Mouse (Mus musculus) liver, embryonic 12.5 days (tissue): ENCODE results near the gene Smpd1. TPM values are rescaled to one million over a fixed set of nuclear protein-coding genes. Genes with fewer than 3 reads are reported as not detected.

ENCODE experiments used
- ATAC-seq: fragments of 200-750 bp; cut with Nextera tagmentation; 2 replicates; pipeline ENCODE4 v1.8.0; 2017; ENCODE audit warnings: moderate number of reproducible peaks, mild to moderate bottlenecking, moderate library complexity
- H3K27ac ChIP-seq: fragments of 300-500 bp; sonication (generic); 2 replicates; pipeline ENCODE4 v1.5.1; 2016; ENCODE audit warnings: mild to moderate bottlenecking
- H3K27me3 ChIP-seq: fragments of 300-500 bp; sonication (generic); replicated peaks from 2 replicates; pipeline ENCODE4 v1.6.1; 2016; ENCODE audit warnings: mild to moderate bottlenecking, moderate library complexity
- H3K36me3 ChIP-seq: fragments of 300-500 bp; sonication (generic); 2 replicates; pipeline ENCODE4 v1.6.1; 2016; ENCODE audit warnings: mild to moderate bottlenecking, moderate library complexity
- H3K4me1 ChIP-seq: fragments of 300-500 bp; sonication (generic); 2 replicates; pipeline ENCODE4 v1.6.1; 2016
- H3K4me2 ChIP-seq: fragments of 300-500 bp; sonication (generic); 2 replicates; pipeline ENCODE4 v1.6.1; 2016; ENCODE audit warnings: mild to moderate bottlenecking, moderate library complexity
- H3K4me3 ChIP-seq: fragments of 300-500 bp; sonication (generic); 2 replicates; pipeline ENCODE4 v1.5.1; 2016; ENCODE audit warnings: mild to moderate bottlenecking, moderate library complexity
- H3K9ac ChIP-seq: fragments of 300-500 bp; sonication (generic); 2 replicates; pipeline ENCODE4 v1.6.1; 2016; ENCODE audit warnings: mild to moderate bottlenecking, moderate library complexity
- H3K9me3 ChIP-seq: fragments of 300-500 bp; sonication (generic); replicated peaks from 2 replicates; pipeline ENCODE4 v1.6.1; 2016; ENCODE audit warnings: mild to moderate bottlenecking, moderate library complexity
- WGBS: fragments of 180-500 bp; shearing (Covaris S2); methylation state at CpG from one replicate; pipeline ENCODE4 v1.1.7; 2016; ENCODE audit not compliant: insufficient replicate concordance; 5-methylcytosine and 5-hydroxymethylcytosine counted together
- polyA plus RNA-seq: library from polyadenylated mRNA; unstranded; fragments of >200 nt; fragmentation: Nextera tagmentation; extraction: Ambion mirVana; gene quantifications from 2 replicates; pipeline ENCODE4 v1.2.1, GENCODE M21; 2016

The Smpd1 gene
- polyA plus RNA-seq, 1 experiment from 2014 or later = 27.6 TPM

DNA sequence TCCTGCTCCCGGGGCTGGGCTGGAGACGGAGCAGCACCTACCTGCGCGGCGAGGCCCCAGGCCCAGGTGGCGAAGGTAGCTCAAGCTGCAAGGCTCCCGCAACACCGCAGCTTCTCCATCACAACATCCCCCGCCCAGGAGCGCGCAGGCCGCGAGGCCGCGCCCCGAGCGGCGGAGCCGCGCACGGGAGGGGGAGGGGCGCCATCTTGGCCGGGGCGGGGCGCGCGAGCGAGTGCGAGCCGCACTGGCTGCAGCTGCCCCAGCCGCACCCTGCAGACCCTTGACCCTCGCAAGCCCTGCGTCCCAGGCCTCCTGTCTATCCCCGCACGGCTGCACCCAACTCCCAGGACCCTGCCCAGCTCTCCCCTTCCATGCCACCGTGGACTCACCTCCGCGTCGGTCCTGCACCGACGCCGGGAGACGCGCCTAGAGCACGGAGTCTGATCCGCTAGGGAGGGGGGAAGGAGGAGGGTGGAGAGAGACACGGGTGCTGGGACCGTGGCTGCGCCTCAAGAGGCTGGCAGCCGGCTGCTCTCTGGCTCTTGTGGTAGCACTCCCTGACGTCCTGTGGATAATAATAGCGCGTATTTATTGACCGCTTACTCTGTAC, 27.0 kb downstream of the Smpd1 start, which contains the start of gene Apbb1:
TSS of gene Apbb1 (minus strand) at position 560 of the 610 bp plus-strand sequence.
- ATAC-seq = peak; percentile 90
- WGBS = under 1% methylated on average over 43 of the region's 54 CpGs
- H3K4me3 ChIP-seq = peak within 1 kb of the TSS; percentile 67

DNA sequence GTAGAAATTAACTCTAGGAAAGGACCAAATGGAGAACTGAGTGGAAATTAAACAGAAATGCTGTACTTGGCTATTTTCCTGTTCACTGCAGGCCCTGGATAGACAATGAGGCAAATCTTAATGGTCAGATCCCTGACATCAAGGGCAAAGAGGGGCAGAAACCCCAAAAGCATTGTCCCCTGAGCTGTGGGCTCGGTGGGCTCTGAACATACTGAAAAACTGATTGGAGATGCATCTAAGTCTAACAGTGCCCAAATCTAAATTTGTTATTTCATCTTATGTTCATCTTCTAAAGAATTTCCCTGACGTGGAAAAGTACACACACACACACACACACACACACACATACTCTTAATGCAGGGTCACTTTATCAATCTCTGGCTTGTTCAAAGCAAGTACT, 27.8 kb downstream of the Smpd1 start:
- WGBS = 51% methylated on average over 2 of the region's 2 CpGs
- no peak for ATAC-seq

More for the DNA sequence above, 27.0 kb downstream of the Smpd1 start, which contains the start of gene Apbb1:
- no peaks in the 10 kb centered on the region for H3K36me3 ChIP-seq
- 0 out of 2 replicates have a peak within 1 kb of the TSS, but pooled peaks have one; percentile 25 for H3K27ac ChIP-seq
- no peaks in the 10 kb centered on the region for H3K9me3 ChIP-seq
- peaks cover 36% of the 10 kb centered on the region for H3K27me3 ChIP-seq
- H3K9ac ChIP-seq = peak within 1 kb of the TSS; percentile 64
- peaks cover 16% of the 10 kb centered on the region for H3K4me1 ChIP-seq
- H3K4me2 ChIP-seq = peak within 1 kb of the TSS; percentile 89

DNA sequence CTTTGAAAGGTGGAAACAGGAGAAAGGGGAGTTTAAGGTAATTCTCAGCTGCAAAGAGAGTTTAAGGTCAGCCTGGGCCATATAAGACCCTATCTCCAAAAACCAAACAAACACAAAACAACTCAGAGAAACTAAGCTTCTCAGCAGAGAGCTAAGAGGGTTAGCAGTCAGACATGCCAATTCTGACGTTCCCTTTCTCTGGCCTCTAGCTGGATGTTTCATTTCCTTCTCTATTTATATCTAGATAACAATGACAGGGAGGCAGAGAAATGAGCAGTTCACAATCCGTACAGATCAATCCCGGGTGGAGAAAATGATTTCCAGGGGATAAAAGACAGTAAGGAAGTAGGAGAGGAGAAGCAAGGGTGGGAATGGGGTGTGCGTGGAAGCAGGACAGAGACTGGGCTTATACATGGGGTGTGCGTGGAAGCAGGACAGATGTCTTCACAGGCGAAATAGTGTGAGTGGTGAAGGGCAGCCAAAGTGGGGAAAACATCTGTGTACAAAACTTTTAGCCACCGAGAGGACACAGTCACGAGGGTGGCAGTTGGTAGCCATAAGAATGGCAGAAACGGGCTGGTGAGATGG, 34.3 kb downstream of the Smpd1 start:
- H3K36me3 ChIP-seq = peaks cover 9% of the 10 kb centered on the region; the same call in 1 of the 2 replicates
- no peak overlapping the region for H3K4me3 ChIP-seq
- no peaks in the 10 kb centered on the region for H3K27me3 ChIP-seq
- H3K9ac ChIP-seq = no peak overlapping the region
- 44% methylated on average over 9 of the region's 9 CpGs for WGBS
- H3K27ac ChIP-seq = no peak overlapping the region
- ATAC-seq = no peak
- no peaks in the 10 kb centered on the region for H3K9me3 ChIP-seq
- no peaks in the 10 kb centered on the region for H3K4me1 ChIP-seq
- no peak overlapping the region for H3K4me2 ChIP-seq

More for the DNA sequence above, 27.8 kb downstream of the Smpd1 start:
- H3K36me3 ChIP-seq = no peaks in the 10 kb centered on the region
- H3K27ac ChIP-seq = no peak overlapping the region
- no peaks in the 10 kb centered on the region for H3K9me3 ChIP-seq
- H3K4me3 ChIP-seq = no peak overlapping the region
- H3K9ac ChIP-seq = no peak overlapping the region
- peaks cover 35% of the 10 kb centered on the region for H3K27me3 ChIP-seq
- H3K4me1 ChIP-seq = peaks cover 16% of the 10 kb centered on the region
- H3K4me2 ChIP-seq = peak overlapping the region; percentile 89

DNA sequence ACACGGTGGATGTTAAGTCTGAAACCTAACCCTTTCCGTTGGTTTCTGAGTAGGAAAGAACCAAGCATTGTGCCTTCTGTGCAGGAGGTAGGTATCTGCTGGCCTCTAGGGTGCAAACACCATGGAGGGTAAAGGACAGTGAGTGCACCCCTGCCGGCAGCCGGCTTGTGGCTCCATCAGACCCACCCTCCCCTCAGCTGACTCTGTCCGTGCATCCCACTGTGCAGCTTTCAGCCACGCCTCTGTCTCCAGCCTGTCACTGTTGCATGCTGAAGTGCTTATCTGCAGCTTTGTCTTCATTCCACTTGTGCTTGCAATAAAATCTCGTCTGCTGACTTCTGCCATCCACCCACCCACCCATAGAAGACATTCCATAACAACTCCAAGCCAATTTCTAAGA, 35.9 kb downstream of the Smpd1 start:
- no peak for ATAC-seq
- no peaks in the 10 kb centered on the region for H3K27me3 ChIP-seq
- 34% methylated on average over 7 of the region's 7 CpGs for WGBS
- no peaks in the 10 kb centered on the region for H3K4me1 ChIP-seq
- peaks cover 9% of the 10 kb centered on the region; the same call in 1 of the 2 replicates for H3K36me3 ChIP-seq
- H3K9ac ChIP-seq = no peak overlapping the region
- no peak overlapping the region for H3K27ac ChIP-seq
- H3K4me3 ChIP-seq = no peak overlapping the region
- H3K4me2 ChIP-seq = no peak overlapping the region
- H3K9me3 ChIP-seq = no peaks in the 10 kb centered on the region

DNA sequence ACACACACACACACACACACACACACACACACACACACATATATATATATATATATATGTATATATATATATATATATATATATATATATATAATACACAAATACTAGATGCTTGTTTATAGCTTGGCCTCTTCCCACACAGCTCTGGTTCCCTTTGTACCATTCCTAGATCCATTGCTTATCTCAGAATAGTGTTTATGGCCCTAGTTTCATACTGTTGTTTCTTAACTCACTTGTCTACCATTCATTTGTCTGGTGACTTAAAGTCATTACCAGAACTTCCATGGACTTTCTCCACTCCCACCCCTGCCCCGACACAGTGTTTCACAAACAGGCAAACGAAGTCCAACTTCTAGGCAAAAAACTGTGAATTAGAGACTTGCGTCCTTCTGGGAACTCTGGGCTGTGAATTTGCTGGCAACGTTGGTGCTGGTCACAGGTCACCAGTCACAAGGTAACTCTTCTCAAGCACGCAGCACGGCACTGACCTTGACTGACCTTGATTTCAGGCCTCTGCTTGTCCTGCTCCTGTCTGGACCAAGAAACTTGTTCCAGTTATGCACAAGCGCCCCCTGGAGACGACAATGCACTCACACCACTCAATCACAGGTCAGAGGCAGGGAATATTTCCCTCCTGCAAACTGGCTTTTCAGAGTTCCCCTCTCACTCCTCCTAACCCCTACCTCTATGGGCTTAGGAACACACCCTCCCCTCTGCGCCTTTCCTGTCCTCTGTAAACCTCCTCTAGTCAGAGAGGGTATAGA, 48.9 kb downstream of the Smpd1 start:
- no peaks in the 10 kb centered on the region for H3K36me3 ChIP-seq
- no peaks in the 10 kb centered on the region for H3K9me3 ChIP-seq
- H3K4me1 ChIP-seq = no peaks in the 10 kb centered on the region
- no peak overlapping the region for H3K4me2 ChIP-seq
- peak; percentile 52 for ATAC-seq
- 38% methylated on average over 9 of the region's 9 CpGs for WGBS
- H3K27me3 ChIP-seq = no peaks in the 10 kb centered on the region
- H3K4me3 ChIP-seq = no peak overlapping the region
- H3K27ac ChIP-seq = no peak overlapping the region
- H3K9ac ChIP-seq = no peak overlapping the region

Other genes with a start within 250 kb of the Smpd1 start
- not detected in 2 replicates for gene Olfr689, start 243.2 kb upstream of the Smpd1 start, polyA plus RNA-seq
- not detected in 2 replicates for gene Olfr690, start 220.3 kb upstream of the Smpd1 start, polyA plus RNA-seq
- 0.05 TPM in 1 of 2 replicates, not detected in the other for gene Olfr691, start 212.1 kb upstream of the Smpd1 start, polyA plus RNA-seq
- not detected in 2 replicates for gene Olfr692, start 186.1 kb upstream of the Smpd1 start, polyA plus RNA-seq
- gene Gm5901, start 179.3 kb upstream of the Smpd1 start, polyA plus RNA-seq = not detected in 2 replicates
- 15.9 and 16.9 TPM in 2 replicates for gene Fam160a2, start 154.3 kb upstream of the Smpd1 start, polyA plus RNA-seq
- gene Cnga4, start 149.8 kb upstream of the Smpd1 start, polyA plus RNA-seq = not detected in 2 replicates
- not detected in 2 replicates for gene Cckbr, start 128.6 kb upstream of the Smpd1 start, polyA plus RNA-seq
- gene Cavin3, start 72.1 kb upstream of the Smpd1 start, polyA plus RNA-seq = 8.3 and 8.9 TPM in 2 replicates
- gene Apbb1, start 27.3 kb downstream of the Smpd1 start, polyA plus RNA-seq = 6.3 and 6.7 TPM in 2 replicates
- gene Hpx, start 45.8 kb downstream of the Smpd1 start, polyA plus RNA-seq = 81.9 and 84.3 TPM in 2 replicates
- 7.7 and 8.0 TPM in 2 replicates for gene Trim3, start 79.2 kb downstream of the Smpd1 start, polyA plus RNA-seq
- gene Timm10b, start 85.7 kb downstream of the Smpd1 start, polyA plus RNA-seq = 159 and 163 TPM in 2 replicates
- gene Arfip2, start 86.1 kb downstream of the Smpd1 start, polyA plus RNA-seq = 24.5 and 26.8 TPM in 2 replicates
- 10.2 and 13.2 TPM in 2 replicates for gene Gm45799, start 86.2 kb downstream of the Smpd1 start, polyA plus RNA-seq
- gene Dnhd1, start 96.5 kb downstream of the Smpd1 start, polyA plus RNA-seq = 0.24 and 0.47 TPM in 2 replicates
- gene Ilk, start 182.2 kb downstream of the Smpd1 start, polyA plus RNA-seq = 149 and 159 TPM in 2 replicates
- gene Rrp8, start 183.0 kb downstream of the Smpd1 start, polyA plus RNA-seq = 28.8 and 29.1 TPM in 2 replicates
- 232 and 233 TPM in 2 replicates for gene Taf10, start 190.0 kb downstream of the Smpd1 start, polyA plus RNA-seq
- 62.3 and 64.7 TPM in 2 replicates for gene Tpp1, start 197.9 kb downstream of the Smpd1 start, polyA plus RNA-seq
- 1.9 and 2.0 TPM in 2 replicates for gene Dchs1, start 233.3 kb downstream of the Smpd1 start, polyA plus RNA-seq